Mouse (Mus musculus): Measurements from ENCODE around the gene Syne2. TPM values are rescaled to one million over a fixed set of nuclear protein-coding genes. Genes with fewer than 3 reads are reported as not detected.

Gene Syne2
- total RNA-seq, 1 experiment = 15.0 TPM

DNA sequence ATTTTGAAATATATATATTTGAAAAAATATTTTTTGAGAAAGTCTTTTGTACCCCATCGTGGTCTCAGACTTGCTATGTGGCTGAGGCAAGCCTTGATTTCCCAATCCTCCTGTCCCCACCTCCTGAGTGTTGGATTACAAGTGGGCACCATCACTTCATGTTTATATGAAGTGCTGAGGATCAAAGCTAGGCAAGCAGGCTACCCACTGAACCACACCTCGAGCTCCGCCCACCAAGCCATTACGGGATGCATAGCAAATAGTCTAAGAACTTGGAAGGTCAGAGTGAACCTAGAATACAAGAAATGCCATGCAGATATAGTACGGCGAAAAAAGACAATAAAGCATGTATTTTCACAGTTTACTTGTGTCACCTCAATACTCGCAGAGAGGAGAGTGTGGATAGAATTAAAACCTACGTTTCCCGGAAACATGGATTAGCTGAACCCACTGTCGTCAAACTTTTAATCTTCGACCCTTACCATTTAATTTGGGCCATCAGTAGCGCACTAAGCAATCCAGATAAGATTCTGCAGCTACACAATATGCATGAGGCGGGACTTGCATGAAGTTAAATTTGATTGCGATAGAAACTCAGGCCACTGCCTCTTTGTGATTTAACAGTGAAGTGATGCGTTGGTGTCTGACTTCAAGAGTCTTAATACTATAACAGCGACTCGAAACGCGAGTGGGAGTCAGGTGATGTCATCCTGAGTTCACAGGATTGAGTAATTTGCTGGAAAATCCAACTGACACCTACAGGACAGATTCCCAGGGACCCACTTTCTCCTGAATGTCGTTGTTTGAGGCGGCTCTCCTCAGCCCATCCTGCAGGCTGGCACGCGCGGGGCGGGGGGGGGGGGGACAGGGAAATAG is 715 bp upstream of the Syne2 start:
- Histone ChIP-seq H3K27ac (ENCODE audit: insufficient read depth, low read depth, low read length, poor library complexity, severe bottlenecking) (no peak overlapping the region), H3K4me3 (ENCODE audit: insufficient read depth in 1 of 2, low read depth in 1 of 2, low read length in 2 of 2, poor library complexity in 1 of 2, severe bottlenecking in 1 of 2) (peak overlapping the region; percentile 89 to 95), H3K36me3 (ENCODE audit: control insufficient read depth, insufficient read depth, low read length, poor library complexity, severe bottlenecking) (no peaks in the 10 kb centered on the region), H3K9ac (ENCODE audit: insufficient read depth, low read depth, low read length, poor library complexity, severe bottlenecking) (no peak overlapping the region), H3K9me3 (ENCODE audit: control insufficient read depth, insufficient read depth, low read depth, low read length) (no peaks in the 10 kb centered on the region), H3K4me1 (ENCODE audit: control insufficient read depth in 2 of 2, insufficient read depth in 2 of 2, low read length in 2 of 2, poor library complexity in 1 of 2) (peaks cover 4 to 5% of the 10 kb centered on the region in 2 experiments; a peak in 2 of 4 replicates)
- no peak for DNase-seq (ENCODE audit: low read depth, low spot score)
- TF ChIP-seq ZC3H11A (IDR thresholded peaks at IDR 0.05; ENCODE audit: borderline replicate concordance, low read depth, low read length) (no peak), HCFC1 (IDR thresholded peaks at IDR 0.05; ENCODE audit: borderline replicate concordance, insufficient read depth, low read length) (no peak), CHD2 (IDR thresholded peaks at IDR 0.05; ENCODE audit: low read depth, low read length) (no peak), MAFK (IDR thresholded peaks at IDR 0.05; ENCODE audit: insufficient read depth, low read depth, low read length) (no peak), ZNF384 (IDR thresholded peaks at IDR 0.05; ENCODE audit: low read depth, low read length) (no peak)
- in situ Hi-C loops (cut with MboI; ENCODE audit: low sequenced_read_pairs in 2 of 2, unreplicated experiment in 2 of 2) = no loop called here

DNA sequence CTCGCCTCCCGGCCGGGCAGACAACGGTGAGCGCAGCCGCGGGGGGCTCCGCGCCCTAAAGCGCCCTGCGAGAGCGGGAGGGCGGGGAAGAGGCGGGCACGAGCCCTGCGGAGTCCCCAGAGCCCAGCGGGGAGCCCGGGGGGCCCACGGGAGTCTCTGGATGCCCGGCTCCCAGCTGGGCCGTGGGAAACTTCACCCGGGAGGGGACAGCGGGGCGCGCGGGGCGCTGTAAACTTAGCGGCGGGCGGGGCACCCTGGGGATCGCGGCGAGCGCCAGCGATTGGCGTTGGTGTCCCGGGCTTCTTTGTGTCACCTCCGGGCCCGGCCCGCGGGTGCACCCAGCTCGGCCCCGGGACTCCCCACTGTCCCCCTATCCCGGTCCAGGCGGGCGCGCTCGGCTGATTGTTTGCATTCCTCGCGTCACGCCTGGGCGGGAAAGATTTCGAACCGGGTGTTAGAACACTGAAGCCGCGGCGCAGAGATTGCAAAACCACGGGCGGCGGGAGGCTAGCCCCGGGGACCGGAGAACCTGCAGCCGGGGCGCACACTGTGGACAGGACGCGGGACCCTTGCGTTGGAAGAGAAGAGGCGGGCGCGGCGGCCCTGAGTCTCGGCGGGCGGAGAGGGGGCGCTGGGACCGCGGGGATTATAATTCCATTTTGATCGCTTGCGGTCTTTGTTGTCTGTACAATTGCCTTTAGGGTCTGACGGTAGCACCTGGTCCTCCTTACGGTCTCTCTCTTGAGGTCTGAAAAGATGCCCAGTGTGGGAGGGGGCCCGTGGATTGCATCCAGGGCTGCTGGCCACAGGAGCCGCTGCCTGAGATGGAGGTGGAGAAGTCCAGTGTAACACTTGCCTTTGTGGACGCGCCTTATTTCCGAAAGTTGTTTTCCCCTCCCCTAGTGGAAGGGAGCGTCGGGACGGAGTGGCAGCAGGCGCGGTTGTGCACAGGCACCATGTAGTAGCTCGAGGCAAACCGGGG is 810 bp downstream of the Syne2 start:
- in situ Hi-C loops (cut with MboI; ENCODE audit: low sequenced_read_pairs in 2 of 2, unreplicated experiment in 2 of 2) = no loop called here
- Histone ChIP-seq H3K9me3 (ENCODE audit: control insufficient read depth, insufficient read depth, low read depth, low read length) (no peaks in the 10 kb centered on the region), H3K4me1 (ENCODE audit: control insufficient read depth in 2 of 2, insufficient read depth in 2 of 2, low read length in 2 of 2, poor library complexity in 1 of 2) (peaks cover 4 to 5% of the 10 kb centered on the region in 2 experiments; a peak in 2 of 4 replicates), H3K27ac (ENCODE audit: insufficient read depth, low read depth, low read length, poor library complexity, severe bottlenecking) (no peak overlapping the region), H3K9ac (ENCODE audit: insufficient read depth, low read depth, low read length, poor library complexity, severe bottlenecking) (peak overlapping the region; percentile 79), H3K4me3 (ENCODE audit: insufficient read depth in 1 of 2, low read depth in 1 of 2, low read length in 2 of 2, poor library complexity in 1 of 2, severe bottlenecking in 1 of 2) (peak overlapping the region; percentile 89 to 95), H3K36me3 (ENCODE audit: control insufficient read depth, insufficient read depth, low read length, poor library complexity, severe bottlenecking) (no peaks in the 10 kb centered on the region)
- no peak for DNase-seq (ENCODE audit: low read depth, low spot score)
- no peak for TF ChIP-seq ZC3H11A (IDR thresholded peaks at IDR 0.05; ENCODE audit: borderline replicate concordance, low read depth, low read length)
- TF ChIP-seq CHD2 (IDR thresholded peaks at IDR 0.05; ENCODE audit: low read depth, low read length) = no peak
- no peak for TF ChIP-seq ZNF384 (IDR thresholded peaks at IDR 0.05; ENCODE audit: low read depth, low read length)
- no peak for TF ChIP-seq HCFC1 (IDR thresholded peaks at IDR 0.05; ENCODE audit: borderline replicate concordance, insufficient read depth, low read length)
- no peak for TF ChIP-seq MAFK (IDR thresholded peaks at IDR 0.05; ENCODE audit: insufficient read depth, low read depth, low read length)

DNA sequence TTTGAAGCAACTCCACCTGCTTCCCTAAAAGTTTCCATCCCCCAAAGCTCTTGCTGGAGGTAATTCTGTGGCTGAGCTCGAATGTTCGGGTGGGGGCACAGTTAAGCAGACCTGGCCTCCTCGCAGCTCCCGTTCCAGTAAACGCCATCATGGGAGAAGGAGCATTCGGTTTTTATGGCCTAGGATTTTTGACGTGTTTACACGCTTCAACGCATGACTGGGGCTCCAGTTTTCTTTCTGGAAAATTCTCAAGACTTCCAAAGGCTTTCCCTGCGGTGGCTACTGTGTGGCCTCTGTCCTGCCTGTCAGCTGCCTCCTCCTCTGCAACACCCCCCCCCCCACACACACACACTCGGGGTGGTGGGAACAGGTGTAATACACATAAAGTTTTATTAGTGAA is 1.5 kb downstream of the Syne2 start:
- DNase-seq (ENCODE audit: low read depth, low spot score) = no peak
- H3K27ac ChIP-seq (ENCODE audit: insufficient read depth, low read depth, low read length, poor library complexity, severe bottlenecking) = no peak overlapping the region
- H3K36me3 ChIP-seq (ENCODE audit: control insufficient read depth, insufficient read depth, low read length, poor library complexity, severe bottlenecking) = no peaks in the 10 kb centered on the region
- peak overlapping the region; percentile 79; the same call in 1 of the 2 replicates for H3K9ac ChIP-seq (ENCODE audit: insufficient read depth, low read depth, low read length, poor library complexity, severe bottlenecking)
- peaks cover 4 to 5% of the 10 kb centered on the region in 2 experiments; a peak in 2 of 4 replicates for H3K4me1 ChIP-seq (ENCODE audit: control insufficient read depth in 2 of 2, insufficient read depth in 2 of 2, low read length in 2 of 2, poor library complexity in 1 of 2)
- in situ Hi-C loops (cut with MboI; ENCODE audit: low sequenced_read_pairs in 2 of 2, unreplicated experiment in 2 of 2) = no loop called here
- H3K4me3 ChIP-seq (ENCODE audit: insufficient read depth in 1 of 2, low read depth in 1 of 2, low read length in 2 of 2, poor library complexity in 1 of 2, severe bottlenecking in 1 of 2) = peak overlapping the region; percentile 89 to 95
- H3K9me3 ChIP-seq (ENCODE audit: control insufficient read depth, insufficient read depth, low read depth, low read length) = no peaks in the 10 kb centered on the region
- TF ChIP-seq CHD2 (IDR thresholded peaks at IDR 0.05; ENCODE audit: low read depth, low read length) (no peak), ZC3H11A (IDR thresholded peaks at IDR 0.05; ENCODE audit: borderline replicate concordance, low read depth, low read length) (no peak), HCFC1 (IDR thresholded peaks at IDR 0.05; ENCODE audit: borderline replicate concordance, insufficient read depth, low read length) (no peak), MAFK (IDR thresholded peaks at IDR 0.05; ENCODE audit: insufficient read depth, low read depth, low read length) (no peak), ZNF384 (IDR thresholded peaks at IDR 0.05; ENCODE audit: low read depth, low read length) (no peak)

GRCm38 (mm10) chr12:75820216-75820615 is 2.3 kb downstream of the Syne2 start:
- H3K27ac ChIP-seq (ENCODE audit: insufficient read depth, low read depth, low read length, poor library complexity, severe bottlenecking) = no peak overlapping the region
- H3K9me3 ChIP-seq (ENCODE audit: control insufficient read depth, insufficient read depth, low read depth, low read length) = no peaks in the 10 kb centered on the region
- TF ChIP-seq CHD2 (IDR thresholded peaks at IDR 0.05; ENCODE audit: low read depth, low read length) = no peak
- no peak for TF ChIP-seq ZC3H11A (IDR thresholded peaks at IDR 0.05; ENCODE audit: borderline replicate concordance, low read depth, low read length)
- TF ChIP-seq ZNF384 (IDR thresholded peaks at IDR 0.05; ENCODE audit: low read depth, low read length) = no peak
- no peak for TF ChIP-seq MAFK (IDR thresholded peaks at IDR 0.05; ENCODE audit: insufficient read depth, low read depth, low read length)
- no peak for TF ChIP-seq HCFC1 (IDR thresholded peaks at IDR 0.05; ENCODE audit: borderline replicate concordance, insufficient read depth, low read length)
- H3K36me3 ChIP-seq (ENCODE audit: control insufficient read depth, insufficient read depth, low read length, poor library complexity, severe bottlenecking) = no peaks in the 10 kb centered on the region
- peaks cover 4 to 5% of the 10 kb centered on the region in 2 experiments; a peak in 2 of 4 replicates for H3K4me1 ChIP-seq (ENCODE audit: control insufficient read depth in 2 of 2, insufficient read depth in 2 of 2, low read length in 2 of 2, poor library complexity in 1 of 2)
- H3K4me3 ChIP-seq (ENCODE audit: insufficient read depth in 1 of 2, low read depth in 1 of 2, low read length in 2 of 2, poor library complexity in 1 of 2, severe bottlenecking in 1 of 2) = no peak overlapping the region
- no peak overlapping the region for H3K9ac ChIP-seq (ENCODE audit: insufficient read depth, low read depth, low read length, poor library complexity, severe bottlenecking)
- DNase-seq (ENCODE audit: low read depth, low spot score) = no peak
- in situ Hi-C loops (cut with MboI; ENCODE audit: low sequenced_read_pairs in 2 of 2, unreplicated experiment in 2 of 2) = no loop called here

Data from ES-E14 (cell line).